Mouse (Mus musculus) testis, adult 2 months (tissue): ENCODE measurements at regions not wholly inside any gene's neighbourhood (a gene's known extent, or its start where the extent isn't known, plus 50 kb on each side); places are given as distances from the start of the nearest gene placed in this dataset.

Experiments used
- H3K27ac ChIP-seq: fragments of 200-500 bp; 2 replicates; pipeline ENCODE4 v1.5.1; 2012; ENCODE audit warnings: low read depth, low read length; ENCODE audit not compliant: control insufficient read depth, insufficient read depth
- H3K27me3 ChIP-seq: fragments of 200-500 bp; 2 replicates; pipeline ENCODE4 v1.6.1; 2012; ENCODE audit warnings: mild to moderate bottlenecking, low read length, moderate library complexity; ENCODE audit not compliant: control insufficient read depth, insufficient read depth
- H3K36me3 ChIP-seq: fragments of 200-500 bp; 2 replicates; pipeline ENCODE4 v1.6.1; 2012; ENCODE audit warnings: mild to moderate bottlenecking, low read length; ENCODE audit not compliant: control insufficient read depth, insufficient read depth
- H3K4me1 ChIP-seq: fragments of 200-500 bp; 2 replicates; pipeline ENCODE4 v1.6.1; 2012; ENCODE audit warnings: low read length; ENCODE audit not compliant: control insufficient read depth, insufficient read depth
- H3K4me3 ChIP-seq: fragments of 200-500 bp; 2 replicates; pipeline ENCODE4 v1.5.1; 2012; ENCODE audit warnings: low read depth, mild to moderate bottlenecking, low read length, moderate library complexity, mixed read lengths; ENCODE audit not compliant: control insufficient read depth
- CTCF ChIP-seq: fragments of 200-500 bp; IDR thresholded peaks from 2 replicates; pipeline ENCODE4 v1.5.1; 2012; ENCODE audit warnings: low read depth, mild to moderate bottlenecking, inconsistent platforms, low read length, moderate library complexity; ENCODE audit not compliant: control insufficient read depth, insufficient read depth, insufficient replicate concordance
- POLR2A ChIP-seq: fragments of 200-500 bp; IDR thresholded peaks from 2 replicates; pipeline ENCODE4 v1.6.1; 2012; ENCODE audit warnings: low read depth, mild to moderate bottlenecking, inconsistent platforms, low read length, moderate library complexity; ENCODE audit not compliant: control insufficient read depth

DNA sequence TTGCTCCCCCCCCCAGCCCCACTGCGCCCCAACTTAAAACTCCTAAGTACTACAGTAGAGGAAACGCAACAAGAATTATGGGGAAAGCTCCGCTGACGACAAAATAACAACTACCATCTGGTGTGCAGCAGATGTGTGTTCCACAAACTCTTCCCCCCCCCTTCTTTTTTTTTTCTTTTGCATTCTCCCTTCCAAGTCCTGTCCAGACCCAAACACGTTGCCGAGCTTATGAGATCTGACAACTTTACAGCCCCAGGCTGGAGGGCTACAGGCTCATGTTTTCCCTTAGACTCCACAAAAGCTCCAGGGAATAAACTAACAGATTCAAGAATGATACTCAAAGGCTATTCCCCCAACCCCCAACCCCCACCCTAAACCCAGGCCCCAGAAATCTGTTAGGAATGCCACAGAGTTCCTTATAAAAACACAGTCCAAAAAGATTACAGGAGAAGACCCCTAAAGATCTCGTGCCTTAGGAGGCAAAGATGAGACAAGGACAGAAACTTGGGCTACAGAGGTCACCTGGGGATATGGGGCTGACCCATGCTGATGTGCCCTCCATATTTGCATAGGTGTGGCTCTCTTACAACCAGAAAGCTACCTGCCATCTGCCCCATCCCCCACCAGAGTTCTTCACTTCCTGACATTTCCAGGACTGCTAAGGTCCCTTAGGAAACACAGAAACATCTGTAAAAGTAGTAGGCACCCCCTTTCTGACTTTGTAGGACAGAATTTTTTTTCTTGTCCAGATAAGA lies 509.5 kb upstream of the Cited2 start:
- Histone ChIP-seq H3K27me3 (no peaks in the 10 kb centered on the region), H3K36me3 (no peaks in the 10 kb centered on the region), H3K27ac (no peak overlapping the region), H3K4me1 (no peaks in the 10 kb centered on the region), H3K4me3 (no peak overlapping the region)
- TF ChIP-seq CTCF, result no peak
- TF ChIP-seq POLR2A, result no peak

DNA sequence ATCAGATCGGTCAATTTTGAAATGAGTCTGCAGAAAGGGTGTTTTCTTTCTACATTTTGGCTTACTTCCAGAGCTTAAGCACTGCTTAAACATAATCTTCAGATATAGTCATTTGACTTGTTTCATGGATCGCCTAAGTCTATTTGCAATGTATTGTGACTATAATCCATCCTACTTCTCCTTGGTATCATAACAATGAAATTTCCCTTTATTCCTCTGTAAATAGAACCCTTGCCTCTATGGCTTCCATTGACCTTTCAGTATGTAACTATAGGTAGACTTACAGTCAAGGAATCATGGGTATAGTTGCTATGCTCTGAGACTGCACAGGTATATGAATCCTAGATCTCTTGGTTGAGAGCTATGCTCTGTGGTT lies 509.0 kb upstream of the Cited2 start:
- no peaks in the 10 kb centered on the region for H3K27me3 ChIP-seq
- no peaks in the 10 kb centered on the region for H3K36me3 ChIP-seq
- H3K4me1 ChIP-seq, result no peaks in the 10 kb centered on the region
- H3K27ac ChIP-seq, result no peak overlapping the region
- H3K4me3 ChIP-seq, result no peak overlapping the region
- TF ChIP-seq CTCF, result no peak
- no peak for TF ChIP-seq POLR2A

DNA sequence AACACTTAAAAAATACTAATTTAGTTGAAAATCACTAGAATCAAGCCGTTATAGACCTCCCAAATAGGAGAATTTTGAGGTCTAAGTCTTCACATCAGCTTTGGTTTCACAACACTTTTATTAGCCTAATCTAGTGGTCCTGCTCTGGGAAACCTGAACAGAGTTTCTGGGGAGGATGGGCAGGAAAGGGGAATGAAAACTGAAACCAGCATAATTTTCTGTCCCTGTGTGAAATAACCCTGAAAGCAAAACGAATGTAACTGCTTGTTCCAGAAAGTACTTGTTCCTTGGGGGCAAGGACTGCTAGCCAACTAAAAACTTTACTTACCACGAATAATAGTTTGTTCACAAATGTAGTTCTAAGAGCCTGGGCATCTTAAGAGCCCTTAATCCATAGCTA lies 508.0 kb upstream of the Cited2 start:
- H3K4me3 ChIP-seq, result no peak overlapping the region
- TF ChIP-seq POLR2A, result no peak
- TF ChIP-seq CTCF, result no peak

DNA sequence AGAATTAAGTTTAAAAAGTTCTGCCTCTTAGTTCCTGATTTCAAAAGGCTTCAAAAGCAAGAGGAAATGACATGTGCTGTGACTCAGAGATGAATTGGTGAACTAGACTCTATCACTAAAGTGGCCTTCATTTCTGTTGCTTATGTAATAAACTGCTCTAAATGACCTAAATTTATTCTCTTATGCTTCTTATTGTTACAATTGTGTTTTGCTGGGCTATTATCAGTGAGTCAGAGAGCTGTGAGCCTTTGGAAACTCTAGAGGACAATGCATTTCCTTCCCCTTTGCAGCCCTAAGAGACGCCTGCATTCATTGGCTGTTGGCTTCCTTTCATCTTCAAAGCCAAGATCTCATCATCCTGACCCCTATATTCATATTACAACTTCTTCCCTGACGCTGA lies 501.5 kb upstream of the Cited2 start:
- H3K36me3 ChIP-seq, result no peaks in the 10 kb centered on the region
- no peaks in the 10 kb centered on the region for H3K4me1 ChIP-seq
- no peaks in the 10 kb centered on the region for H3K27me3 ChIP-seq
- no peak overlapping the region for H3K4me3 ChIP-seq
- H3K27ac ChIP-seq, result no peak overlapping the region
- TF ChIP-seq CTCF (no peak), POLR2A (no peak)

More for the DNA sequence above, 508.0 kb upstream of the Cited2 start:
- no peak overlapping the region for H3K27ac ChIP-seq
- H3K36me3 ChIP-seq, result no peaks in the 10 kb centered on the region
- no peaks in the 10 kb centered on the region for H3K4me1 ChIP-seq
- no peaks in the 10 kb centered on the region for H3K27me3 ChIP-seq

DNA sequence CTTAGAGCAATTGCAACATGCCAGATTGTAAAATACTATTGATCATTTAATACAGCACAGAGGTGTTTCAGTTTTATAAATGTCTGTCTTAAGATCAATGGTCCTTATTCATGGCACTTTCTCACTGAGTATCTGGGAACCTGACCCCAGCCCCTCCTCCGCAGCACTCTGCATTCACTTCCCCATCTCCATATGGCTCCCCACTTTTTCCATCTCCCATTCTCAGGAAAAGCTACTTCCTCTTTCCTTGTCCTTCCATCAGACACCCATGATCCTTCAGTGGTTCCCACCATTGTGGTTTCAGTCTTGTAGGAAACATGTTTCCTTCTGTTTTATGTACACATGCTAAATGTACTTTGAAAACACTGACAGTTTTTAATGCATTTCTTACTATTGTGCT lies 497.3 kb upstream of the Cited2 start:
- Histone ChIP-seq H3K4me3 (no peak overlapping the region), H3K27ac (no peak overlapping the region), H3K4me1 (no peaks in the 10 kb centered on the region; the same call in 1 of the 2 replicates), H3K27me3 (no peaks in the 10 kb centered on the region), H3K36me3 (no peaks in the 10 kb centered on the region)
- no peak for TF ChIP-seq CTCF
- TF ChIP-seq POLR2A, result no peak

DNA sequence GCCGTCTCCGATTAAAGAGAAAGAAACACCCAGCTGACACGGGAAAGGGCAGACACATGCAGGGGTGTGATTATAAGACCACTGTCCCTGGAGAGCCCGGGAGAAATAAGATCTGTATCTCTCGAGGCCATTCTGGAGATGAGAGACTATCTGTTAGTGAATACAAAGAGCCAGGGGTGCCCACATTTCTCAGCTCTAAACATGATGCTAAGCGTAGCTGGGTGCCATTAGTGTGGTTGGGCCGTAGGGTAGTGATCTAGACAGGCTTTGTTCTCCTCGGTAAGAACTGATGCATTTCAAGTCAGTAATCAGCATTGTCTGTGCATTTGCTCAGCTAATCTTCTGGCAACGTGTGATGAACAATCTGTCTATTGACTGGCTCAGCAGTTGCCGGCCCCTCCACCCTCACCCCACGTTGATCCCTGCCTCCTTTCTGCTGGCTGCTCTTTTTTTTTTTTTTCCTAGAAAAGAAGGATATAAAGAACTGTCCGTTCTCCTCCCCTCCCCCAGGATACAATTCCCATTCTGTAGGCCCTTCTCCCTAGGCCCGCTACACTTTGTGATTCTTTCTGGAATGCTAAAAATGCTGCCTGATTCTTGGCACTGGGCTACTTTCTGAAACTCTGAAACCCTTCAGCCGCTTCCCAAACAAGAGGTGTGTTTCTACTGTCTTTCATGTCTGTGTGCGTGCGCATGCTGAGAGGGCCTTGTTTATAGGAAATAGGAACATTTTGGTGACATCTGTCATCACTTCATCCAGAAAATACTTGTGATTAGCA lies 492.8 kb upstream of the Cited2 start:
- Histone ChIP-seq H3K4me1 (no peaks in the 10 kb centered on the region; the same call in 1 of the 2 replicates), H3K27ac (peak overlapping the region; percentile 44), H3K4me3 (peak overlapping the region; percentile 11; the same call in 1 of the 2 replicates), H3K27me3 (no peaks in the 10 kb centered on the region), H3K36me3 (no peaks in the 10 kb centered on the region)
- TF ChIP-seq POLR2A (no peak), CTCF (no peak)

DNA sequence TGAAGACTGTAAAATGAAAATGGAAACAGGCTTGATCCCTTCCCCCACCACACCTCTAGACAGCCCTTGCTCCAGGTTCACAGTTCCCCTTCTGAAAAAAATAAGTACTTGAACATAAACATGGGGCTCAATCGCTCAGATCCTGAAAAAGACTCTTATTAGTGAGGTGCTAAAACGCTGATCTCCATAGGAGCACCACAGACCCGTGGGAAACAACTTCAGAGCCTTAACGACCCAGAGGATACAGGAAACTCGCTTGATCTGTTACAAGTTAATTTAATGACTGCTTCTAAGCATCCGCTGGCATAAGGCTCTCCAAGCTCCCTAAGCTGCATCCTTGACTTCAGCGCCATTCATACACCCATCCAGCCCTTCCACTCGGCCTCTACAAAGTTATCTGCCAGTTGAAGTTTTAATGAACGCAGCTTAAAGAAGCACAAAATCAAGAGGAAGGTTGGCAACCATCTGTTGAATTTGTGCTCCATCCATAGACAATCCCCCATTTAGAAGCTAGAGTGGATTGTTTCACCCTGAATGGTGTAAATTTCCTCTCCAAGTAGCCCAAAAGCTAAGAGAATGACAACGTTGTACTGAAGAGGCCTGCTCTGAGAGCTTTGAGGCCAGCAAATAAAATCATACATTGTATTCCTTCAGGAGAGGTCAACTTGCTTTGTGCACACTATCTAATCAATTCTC lies 486.9 kb upstream of the Cited2 start:
- no peaks in the 10 kb centered on the region for H3K4me1 ChIP-seq

More for the DNA sequence above, 486.9 kb upstream of the Cited2 start:
- Histone ChIP-seq H3K4me3 (no peak overlapping the region), H3K27me3 (no peaks in the 10 kb centered on the region), H3K27ac (no peak overlapping the region), H3K36me3 (no peaks in the 10 kb centered on the region)
- TF ChIP-seq POLR2A, result no peak
- no peak for TF ChIP-seq CTCF
